Mouse (Mus musculus): ENCODE results near the gene Ptprg.
"Not testable (repeated sequence)": the region's sequence is repeated elsewhere in the genome, so short reads cannot be mapped to it uniquely, and the experiment has no call there.

Gene Ptprg

DNA sequence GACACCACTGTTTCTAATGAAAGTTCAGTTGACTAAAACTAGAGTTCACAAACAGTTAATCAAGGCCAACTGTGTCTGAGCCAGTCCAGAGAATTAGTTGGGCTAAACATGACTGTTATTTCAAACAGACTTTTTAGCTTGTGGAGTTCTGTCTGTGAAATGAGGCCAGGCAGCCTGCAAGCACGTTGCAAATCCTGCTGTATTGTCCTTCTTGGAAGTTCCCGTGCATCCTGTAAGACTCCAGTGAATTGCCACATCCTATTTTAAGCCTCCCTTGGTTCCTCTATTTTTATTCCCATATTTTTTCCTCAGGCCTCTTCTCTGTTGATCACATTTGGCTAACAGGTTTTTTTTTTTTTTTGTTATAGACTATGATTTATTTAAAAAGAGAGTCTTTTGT, 652.8 kb downstream of the Ptprg start:
- DNase-seq (ENCODE audit: extremely low spot score) = no peak

GRCm38 (mm10) chr14:12208554-12208953, 655.2 kb downstream of the Ptprg start:
- DNase-seq (ENCODE audit: extremely low spot score) = no peak

DNA sequence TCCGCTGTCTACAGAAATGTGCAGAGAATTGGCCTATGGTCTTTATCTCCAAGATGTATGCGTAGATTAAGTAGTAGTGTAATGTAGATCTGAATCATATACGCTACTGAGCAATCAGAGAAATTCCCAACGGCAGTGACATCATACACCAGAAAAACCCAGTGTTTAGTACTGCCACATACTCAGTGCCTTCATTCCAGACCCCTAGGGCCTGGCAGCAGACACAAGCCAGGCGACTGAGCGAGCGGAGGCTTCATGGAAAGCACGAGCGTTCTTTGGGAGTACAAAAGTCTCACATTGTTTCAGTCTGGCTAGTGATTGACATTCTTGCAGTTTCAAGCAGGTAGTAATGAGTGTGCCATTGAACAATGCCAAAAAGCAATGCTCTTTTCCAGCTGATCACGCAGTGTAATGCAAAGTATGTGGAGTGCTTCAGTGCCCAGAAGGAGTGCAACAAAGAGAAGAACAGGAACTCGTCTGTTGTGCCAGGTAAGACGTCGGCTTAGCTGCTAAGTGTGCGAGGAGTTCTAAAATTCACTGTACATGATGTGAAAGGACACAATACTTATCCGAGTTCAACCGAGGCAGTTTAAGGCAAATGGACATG, 665.3 kb downstream of the Ptprg start:
- DNase-seq (ENCODE audit: extremely low spot score) = no peak

- DNase-seq (ENCODE audit: extremely low spot score) = no peak
Measured at GRCm38 (mm10) chr14:12219877-12220276, 666.5 kb downstream of the Ptprg start.

- no peak for DNase-seq (ENCODE audit: extremely low spot score)
Measured at GRCm38 (mm10) chr14:12220540-12220939, 667.2 kb downstream of the Ptprg start.

GRCm38 (mm10) chr14:12221571-12221970, 668.2 kb downstream of the Ptprg start:
- no peak for DNase-seq (ENCODE audit: extremely low spot score)

GRCm38 (mm10) chr14:12243726-12244125, 690.4 kb downstream of the Ptprg start:
- no peak for DNase-seq (ENCODE audit: extremely low spot score)

- no peak for DNase-seq (ENCODE audit: extremely low spot score)
Measured at GRCm38 (mm10) chr14:12276031-12276430, 722.7 kb downstream of the Ptprg start.

DNA sequence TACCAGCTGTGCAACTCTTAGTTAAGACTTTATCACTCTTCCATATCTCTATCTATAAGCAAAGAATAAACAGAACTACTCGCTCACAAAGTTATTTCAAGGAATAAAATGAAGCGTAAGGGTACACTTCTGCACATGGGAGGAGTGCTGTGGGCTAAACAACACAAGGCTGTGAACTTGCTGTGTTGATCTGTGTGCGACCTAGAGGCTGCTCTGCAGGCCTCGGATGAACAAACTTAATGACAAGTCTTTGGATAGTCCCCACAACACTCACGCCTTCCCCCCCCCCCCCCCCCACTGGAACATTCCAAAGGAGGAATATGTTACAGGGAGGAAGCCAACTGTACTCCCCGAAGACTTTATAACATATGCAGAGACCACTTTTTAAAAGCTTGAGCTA, 730.3 kb downstream of the Ptprg start, which contains the start of gene Gm49355:
Gm49355 (plus strand) TSS at position 336 of the 400 bp plus-strand sequence.
- DNase-seq (ENCODE audit: extremely low spot score) = no peak

GRCm38 (mm10) chr14:12284141-12284912, 731.0 kb downstream of the Ptprg start, which contains the start of gene 3830406C13Rik:
TSS of gene 3830406C13Rik (plus strand) at chr14:12284173.
- peak; percentile 87 for DNase-seq (ENCODE audit: extremely low spot score)

- not testable (repeated sequence) for DNase-seq (ENCODE audit: extremely low spot score)
Measured at GRCm38 (mm10) chr14:12289747-12290146, 736.4 kb downstream of the Ptprg start.

Measured in embryo, embryonic 9.5 days (tissue).